Mouse (Mus musculus) adrenal gland, adult 18-20 months (tissue): ENCODE measurements around the gene Zfp385b. TPM values are rescaled to one million over a fixed set of nuclear protein-coding genes. Genes with fewer than 3 reads are reported as not detected.

Experiments
- DNase-seq, 2 experiments: peaks; one replicate each; pipeline ENCODE4 v3.0.0; 2021 to 2022; ENCODE audit warnings: low spot score in 2 of 2
- total RNA-seq, 2 experiments: library from RNA; stranded (reverse); gene quantifications; 1 replicate in 1 of 2; 2 replicates in 1 of 2; pipeline ENCODE4 v1.2.3; 2021

The Zfp385b gene
- total RNA-seq, 2 experiments from 2014 or later: 0.83 TPM; not detected in 1

DNA sequence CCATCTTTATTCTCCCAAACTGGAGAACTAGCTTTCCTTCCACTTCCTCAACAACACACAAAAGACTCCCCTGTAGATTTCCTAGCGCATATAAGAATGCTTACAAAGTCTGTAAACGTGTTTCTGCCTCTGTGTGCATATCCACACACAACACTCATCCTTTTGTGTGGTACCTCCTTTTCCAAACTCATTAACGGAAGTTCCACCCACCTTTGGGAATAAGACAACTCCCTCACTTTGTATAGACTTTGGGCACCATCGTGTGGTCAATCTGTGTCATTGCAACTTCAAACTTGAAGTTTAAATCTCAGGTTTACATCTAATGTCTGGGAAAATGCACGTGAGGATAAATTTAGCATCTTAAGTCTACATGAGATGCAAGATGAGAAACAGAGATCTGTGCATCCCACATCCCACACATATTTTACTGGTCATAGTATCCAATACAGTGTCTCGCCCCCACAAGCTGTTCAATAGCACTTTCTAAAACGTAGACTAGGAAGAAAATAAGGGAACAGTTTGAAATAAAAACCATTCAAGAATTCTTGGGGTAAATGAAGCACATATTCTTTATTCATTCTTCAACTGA is 110.1 kb downstream of the Zfp385b start:
- DNase-seq: no peak

DNA sequence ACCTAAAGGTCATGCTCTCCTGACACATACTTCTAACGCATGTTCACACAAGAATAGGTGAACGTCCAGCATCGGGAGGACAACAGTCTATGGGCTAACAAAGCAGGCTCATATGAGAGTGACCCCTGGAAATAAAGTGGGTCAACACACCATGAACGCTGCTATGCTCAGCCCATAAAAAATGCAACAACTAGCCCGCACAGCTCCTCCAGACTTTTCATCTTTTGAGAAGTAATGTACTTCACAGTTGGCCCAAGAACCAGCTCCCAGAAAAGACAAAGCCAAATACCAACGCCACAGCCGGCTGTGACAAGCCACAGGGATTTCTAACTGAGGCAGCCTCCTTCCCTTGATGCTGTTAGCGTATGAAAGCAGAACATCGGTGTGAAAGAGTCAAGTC is 112.3 kb downstream of the Zfp385b start:
- DNase-seq: no peak

DNA sequence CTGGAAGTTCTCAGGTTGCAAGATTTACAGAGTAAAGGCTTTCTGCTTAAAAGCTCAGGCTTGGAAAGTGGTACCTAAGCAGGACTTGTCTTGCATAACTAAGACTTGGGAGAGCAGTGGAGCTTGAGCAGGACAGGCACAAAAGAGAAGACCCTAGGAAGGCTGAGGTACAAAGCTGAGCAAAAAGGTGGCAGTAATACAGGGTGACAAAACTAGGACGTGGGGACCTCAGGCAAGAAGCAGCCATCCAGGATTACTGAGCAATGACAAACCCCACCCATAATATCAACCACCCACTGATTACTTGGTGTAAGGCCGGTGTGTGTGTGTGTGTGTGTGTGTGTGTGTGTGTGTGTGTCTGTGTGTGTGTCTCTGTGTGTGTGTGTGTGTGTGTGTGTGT is 114.0 kb downstream of the Zfp385b start:
- no peak for DNase-seq

DNA sequence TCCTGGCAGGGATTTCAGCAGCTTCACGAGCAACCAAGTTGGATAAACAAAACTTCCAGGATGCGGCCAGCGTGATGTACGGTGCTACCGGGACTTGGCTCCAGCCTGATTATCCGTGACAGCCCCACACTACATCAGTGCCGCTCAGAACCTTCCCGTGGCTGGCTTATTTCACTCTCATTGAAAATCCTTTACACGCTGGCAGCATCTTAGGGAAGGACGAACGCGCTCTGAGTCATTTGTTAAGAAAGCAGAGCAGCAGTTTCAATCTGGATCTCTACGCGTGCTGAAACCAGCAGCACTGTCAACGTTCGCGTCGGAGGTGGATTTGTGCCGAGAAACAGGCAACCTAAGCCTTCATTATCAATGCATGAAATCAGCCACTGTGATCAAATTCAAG is 116.4 kb downstream of the Zfp385b start:
- no peak for DNase-seq

DNA sequence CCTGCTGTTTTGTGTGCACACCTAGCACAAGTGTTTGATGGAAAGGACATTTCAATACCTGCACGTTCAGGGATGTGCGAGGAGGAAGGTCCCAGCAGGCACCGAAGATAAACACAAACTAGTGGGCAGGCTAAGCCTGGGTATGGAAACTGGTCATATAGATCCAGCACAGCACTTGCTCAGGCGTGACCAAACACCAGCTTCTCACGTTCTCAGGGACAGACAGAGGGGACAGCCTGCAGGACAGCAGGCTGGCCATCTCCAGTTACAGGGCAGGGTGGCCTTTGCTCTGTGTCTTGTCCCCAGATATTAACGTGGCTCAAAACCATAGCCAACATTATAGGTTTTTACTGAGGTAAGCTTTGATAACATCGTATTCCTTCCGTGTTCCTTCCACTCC is 128.3 kb downstream of the Zfp385b start:
- DNase-seq: no peak

DNA sequence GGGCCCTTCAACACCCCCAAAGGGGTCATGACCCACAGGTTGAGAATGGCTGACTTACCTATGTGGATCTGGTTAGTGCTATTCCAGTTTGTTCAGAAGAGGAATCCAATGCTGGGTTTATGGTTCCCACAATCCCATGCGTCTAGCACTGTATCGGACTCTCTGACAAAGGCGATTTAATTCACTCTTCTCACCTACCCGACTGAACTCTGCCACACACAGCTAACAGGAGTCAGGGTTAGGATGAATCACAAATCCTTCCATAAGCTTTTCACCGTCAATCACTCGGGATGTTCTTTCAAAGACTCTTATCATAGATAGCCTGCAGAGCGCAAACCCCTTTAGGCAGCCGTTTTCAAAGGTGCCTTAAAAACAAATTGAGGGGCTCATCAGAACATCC is 129.1 kb downstream of the Zfp385b start:
- DNase-seq: no peak

DNA sequence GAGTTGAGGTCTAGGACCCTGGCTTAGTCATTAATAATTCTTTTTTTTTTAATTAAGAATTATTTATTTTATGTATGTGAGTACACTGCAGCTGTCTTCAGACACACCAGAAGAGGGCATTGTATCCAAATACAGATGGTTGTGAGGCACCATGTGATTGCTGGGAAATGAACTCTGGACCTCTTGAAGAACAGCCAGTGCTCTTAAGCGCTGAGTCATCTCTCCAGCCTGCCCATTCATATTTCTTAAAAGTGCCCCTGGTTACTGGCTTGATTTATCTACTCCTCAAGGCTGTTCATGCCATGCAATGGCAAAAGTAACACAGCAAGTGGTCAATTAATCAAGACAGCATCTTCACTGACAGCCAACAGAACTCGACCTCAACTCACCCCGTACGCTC is 130.8 kb downstream of the Zfp385b start:
- DNase-seq: no peak

DNA sequence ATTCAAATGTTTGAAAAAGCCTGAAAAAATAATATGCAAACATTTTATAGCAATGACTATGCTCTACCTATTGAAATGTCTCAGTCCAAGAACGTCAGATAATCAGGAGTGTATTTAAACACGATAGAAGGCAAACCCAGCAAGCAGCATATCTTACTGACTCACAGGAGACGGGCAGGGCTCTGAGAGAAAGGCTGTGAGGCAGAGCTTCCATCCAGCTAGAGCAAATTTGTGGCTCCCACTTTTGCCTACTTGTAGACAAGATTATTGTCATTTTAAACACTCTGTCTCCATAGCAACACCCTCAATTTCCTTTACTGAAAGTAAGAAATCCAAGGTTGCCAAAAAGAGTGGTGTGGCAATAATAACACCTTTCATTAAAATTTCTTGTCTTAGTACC is 135.4 kb downstream of the Zfp385b start:
- DNase-seq: no peak

DNA sequence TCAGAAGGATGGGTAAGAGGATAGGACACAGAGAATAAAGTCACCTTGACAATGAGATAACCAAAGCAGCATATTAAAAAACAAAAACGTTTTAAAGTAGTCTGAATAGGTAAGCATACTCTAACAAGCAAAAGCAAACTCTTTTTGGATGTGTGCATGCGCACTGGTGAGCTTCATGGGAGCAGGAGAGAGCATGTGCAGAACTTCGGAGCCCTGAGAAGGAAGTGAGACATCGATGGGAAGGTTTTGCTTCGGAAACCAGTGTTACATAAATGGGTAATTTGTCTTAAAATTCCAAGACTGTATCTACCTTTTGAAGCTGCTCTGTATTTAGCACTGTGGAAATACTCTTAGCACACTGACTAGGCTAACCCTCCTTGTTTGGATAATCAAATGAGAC is 137.2 kb downstream of the Zfp385b start:
- no peak for DNase-seq

DNA sequence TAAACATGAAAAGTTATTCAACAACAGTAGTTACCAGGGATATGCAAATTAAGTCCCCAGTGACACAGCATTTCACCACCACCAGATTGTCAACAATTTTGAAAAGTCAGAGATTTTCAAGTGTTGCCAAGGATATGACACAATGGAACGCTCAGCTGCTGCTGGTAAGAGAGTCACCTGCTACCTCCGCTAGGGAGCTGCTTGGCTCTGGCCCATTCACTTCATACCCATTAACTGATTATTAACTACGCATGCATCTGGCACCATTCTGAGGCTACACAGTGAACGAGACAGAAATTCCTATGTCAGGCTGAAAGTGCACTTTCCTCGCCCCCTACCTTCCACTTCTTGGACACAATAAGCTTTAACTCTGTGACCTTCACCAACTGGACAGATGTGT is 137.7 kb downstream of the Zfp385b start:
- no peak for DNase-seq

DNA sequence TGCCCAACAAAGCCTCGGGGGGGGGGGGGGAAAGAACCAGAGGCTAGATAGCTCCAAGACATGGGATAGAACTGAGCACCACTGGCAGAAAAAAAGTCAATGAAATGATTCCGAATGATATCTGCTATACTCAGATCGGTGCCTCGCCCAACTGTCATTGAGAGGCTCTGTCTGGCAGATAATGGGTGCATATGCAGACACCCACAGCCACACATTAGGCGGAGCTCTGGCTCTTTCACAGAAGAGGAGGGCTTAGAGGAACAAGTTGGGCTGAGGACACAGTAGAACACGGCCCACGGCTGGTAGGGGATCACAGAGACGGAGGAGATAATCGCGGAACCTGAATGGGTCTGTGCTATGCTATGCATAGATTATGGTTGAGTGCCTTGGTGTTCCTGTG is 145.7 kb downstream of the Zfp385b start:
- no peak for DNase-seq

DNA sequence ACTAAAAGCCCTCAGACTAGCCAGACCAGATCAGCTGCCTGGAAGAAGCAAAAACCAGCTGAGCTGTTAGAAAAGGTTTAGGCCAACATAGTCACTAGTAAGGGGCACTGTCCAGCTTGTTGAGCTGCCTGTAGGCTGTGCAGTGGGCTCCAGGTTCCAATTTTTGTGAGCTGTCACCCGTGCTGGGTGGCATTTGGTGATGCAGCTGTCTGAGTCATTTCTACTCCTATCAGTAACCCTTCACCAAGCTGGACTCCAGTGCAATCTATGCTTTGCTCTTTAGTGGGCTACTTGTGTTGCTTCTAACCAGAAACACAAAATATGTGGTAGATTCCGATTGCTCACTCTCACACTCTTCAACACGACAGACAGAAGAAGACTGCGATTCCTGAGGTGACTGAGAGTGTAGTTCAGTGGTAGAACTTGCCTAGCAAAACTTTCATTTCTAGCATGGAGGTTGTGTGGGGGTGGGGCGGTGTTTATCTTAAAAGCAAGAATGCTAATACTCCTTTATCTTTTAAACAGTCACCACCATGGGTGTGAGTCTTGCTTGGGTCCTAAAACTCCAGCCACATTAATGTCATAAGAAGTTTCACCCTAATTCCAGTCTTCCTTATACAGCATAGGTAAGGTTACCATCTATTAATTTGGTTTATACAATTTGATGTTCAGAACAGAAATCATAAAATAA is 147.1 kb downstream of the Zfp385b start:
- no peak for DNase-seq

DNA sequence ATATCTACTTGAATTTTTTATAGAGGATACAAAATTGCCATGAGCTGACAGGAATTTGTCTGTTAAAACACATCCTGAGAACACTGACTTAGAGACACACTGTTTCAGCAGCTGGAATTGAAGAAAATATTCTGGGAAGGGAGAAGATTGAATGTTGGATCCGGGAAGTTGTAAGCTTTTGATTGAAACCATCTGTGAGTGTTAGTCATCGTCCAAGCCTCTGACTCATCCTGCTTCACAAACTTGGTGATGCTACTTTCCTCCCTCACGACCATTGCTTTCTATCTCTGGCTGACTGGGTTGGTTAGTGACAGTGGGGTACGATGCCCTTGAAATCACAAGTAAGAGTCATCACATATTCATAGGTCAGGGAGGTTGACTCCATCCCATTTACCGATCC is 157.3 kb downstream of the Zfp385b start:
- DNase-seq: no peak

DNA sequence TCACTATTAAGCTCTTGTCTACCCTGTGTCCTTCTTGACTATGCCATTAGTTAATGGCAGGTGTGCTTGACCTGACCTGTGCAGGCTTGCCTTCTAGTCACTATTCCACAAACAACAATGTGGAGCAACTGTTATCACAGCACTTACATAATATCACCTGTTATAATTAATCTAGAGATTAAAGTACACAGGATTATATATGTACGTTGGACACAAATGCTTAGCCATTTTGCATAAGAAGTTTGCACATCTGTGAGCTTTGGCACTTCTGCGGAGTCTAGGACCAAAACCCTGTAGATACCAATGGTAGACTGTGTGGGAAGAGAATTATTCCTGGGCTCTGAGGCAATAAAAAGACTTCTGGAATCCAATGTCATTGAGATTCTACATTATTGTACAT is 165.8 kb downstream of the Zfp385b start:
- DNase-seq: no peak

DNA sequence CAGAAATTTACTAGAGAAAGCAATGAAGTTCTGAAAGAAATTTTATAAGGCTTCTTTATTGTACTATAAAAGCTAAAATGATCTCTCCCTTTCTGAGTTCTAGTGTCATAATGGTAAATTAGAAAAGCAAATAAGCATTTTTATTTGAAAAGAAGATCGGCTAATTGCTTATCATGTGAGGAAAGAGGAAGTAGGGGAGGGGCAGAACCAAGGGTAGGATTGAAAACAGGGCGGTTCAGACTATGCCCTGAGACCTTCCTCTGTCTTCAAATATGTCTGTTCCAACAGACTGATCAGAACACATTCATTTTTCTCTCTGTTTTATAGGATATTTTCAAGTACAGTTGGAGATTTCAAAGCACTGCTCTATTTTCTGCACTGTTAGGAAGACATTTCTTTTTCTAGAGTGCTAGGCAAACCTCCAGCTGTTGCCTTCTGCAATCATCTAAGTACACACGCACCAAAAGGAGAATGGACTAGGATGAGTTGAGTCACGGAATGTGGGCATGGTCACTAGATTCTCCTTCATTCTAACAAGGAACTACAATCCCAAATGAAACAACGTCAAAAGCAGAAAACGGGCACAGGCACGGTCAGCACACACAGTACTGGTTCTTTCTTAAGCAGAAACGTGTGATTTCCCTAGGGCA is 177.8 kb downstream of the Zfp385b start:
- DNase-seq: no peak

DNA sequence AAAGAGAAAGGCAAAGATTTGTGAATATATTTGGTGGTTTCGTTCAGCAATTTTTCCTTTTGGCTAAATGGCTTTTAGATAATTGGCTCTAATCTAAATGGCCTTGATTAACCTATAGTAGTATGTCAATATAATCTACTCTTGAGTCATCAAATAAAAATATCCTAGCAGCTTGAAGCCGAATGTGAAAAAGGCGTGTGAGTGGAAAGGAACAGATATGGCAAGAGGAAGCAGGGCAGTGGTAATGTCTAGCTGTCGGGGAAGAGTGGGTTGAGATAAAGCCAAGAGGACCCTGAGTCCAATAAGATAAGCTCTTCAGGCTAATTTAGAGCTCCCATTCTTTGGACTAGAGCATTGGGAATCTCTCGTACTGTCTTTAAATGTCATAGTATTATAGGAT is 179.4 kb downstream of the Zfp385b start:
- DNase-seq: no peak

DNA sequence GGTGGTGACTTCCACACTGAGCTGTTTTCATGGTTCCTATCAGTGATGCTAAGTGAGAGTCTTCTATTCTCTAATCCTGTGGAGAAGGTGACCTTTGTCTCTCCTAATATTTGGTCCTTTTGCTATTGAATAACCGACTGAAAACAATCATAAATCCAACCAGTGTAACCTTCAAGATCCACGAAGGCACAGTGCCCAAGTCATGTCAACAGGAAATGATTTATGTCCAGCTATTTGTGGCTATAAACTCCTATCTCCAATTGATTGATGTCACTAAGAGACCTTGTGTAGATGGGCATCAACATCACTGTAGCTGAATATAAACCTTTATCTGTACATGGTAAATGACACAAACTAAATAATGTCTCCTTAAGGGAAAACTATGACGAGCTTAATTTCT is 187.8 kb downstream of the Zfp385b start:
- DNase-seq: peak in 1 of 2 experiments; percentile 4

DNA sequence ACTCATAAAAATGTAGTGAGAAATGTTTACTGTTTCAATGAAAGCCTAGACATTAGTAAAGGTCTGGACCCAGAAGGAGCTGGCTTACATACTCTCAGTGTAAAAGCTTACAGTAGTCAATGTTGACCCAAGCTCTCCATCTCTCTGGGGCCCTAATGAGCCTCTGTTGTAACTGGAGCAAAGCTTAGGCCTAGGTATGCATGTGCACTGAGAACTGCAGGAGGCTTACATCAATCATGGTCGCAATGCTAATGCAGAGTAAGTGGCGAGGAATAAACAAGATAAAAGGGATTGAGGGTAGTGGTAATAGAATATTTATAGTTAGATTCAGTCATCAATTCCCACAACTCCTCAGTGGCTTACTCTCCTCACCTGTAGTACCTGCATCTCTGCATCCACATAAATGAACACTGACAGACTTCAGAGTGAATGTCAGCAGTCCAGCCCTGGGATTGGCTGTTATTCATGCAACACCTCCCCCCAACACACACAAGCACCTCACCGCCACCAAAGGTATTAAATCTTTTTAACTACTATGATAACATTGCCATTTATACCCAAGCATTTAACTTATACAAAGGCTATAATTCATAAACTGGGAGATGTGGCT is 191.7 kb downstream of the Zfp385b start:
- no peak for DNase-seq

DNA sequence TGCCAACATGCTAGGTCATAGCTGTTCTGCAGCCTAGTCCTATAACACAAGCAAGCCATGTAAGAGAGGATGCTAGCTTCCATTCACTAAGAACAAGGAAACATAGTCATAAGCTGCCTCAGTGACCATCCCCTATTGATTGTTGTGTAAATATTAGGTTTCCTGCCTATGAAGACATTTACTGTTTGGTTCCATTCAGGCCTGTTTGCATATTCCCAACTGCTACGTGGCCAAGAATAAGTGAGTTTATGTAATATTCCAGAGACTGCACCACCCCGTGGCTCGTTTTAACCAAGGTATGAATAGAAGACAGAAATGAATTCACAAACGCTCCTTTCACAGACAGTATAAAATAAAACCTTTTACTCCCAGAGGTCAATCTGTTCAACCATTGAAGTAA is 200.8 kb downstream of the Zfp385b start:
- DNase-seq: no peak

DNA sequence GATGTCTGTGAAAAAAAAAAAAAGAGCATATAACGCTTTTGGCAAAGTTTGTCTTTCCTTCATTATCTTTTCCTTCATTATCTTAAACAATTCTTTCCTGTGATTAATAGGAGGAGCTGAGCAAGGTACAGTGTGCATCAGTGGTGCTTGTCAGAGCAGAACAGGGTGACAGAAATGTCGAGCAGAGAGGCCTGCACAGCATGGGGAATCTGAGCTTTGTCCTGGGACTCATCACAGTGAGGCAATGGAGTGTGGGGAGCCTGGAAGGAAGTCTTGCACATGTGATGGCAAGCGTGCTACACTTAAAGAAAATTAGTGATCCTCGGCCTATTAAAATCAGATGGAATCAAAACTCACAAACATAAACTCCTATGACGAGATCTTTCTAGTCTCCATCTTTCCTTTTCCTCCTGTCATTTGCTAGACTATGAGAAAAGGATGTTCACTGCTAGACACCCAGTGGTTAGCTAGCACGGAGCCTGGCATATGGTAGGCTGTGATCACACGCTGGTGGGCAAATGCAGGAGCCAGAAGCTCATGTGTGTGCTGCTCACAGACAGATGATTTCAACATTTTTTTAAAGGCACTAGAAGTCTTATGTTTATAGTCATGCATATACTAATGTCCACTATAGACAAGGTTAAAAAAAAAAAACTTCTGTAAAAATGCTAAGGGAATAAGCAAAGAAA is 209.0 kb downstream of the Zfp385b start:
- no peak for DNase-seq

DNA sequence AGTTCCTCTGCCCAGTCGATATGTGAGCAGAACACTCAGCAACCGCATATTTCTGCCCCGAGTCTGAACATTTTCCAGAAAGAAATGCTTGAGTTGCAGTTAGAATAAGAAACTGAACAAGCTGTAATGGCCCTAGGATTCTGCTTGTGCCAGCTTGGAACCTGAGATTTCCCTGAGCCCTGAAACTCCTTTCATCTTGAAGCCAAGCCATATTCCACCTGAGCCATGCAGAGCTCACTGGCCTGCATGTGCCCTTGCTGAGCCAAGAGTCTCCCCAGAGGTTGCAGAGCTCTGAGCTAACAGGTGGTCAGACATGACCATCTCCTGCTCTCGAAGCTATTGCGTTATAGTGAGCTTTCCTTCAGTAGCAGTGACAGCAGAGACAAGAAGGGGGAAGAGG is 210.0 kb downstream of the Zfp385b start:
- DNase-seq: no peak

DNA sequence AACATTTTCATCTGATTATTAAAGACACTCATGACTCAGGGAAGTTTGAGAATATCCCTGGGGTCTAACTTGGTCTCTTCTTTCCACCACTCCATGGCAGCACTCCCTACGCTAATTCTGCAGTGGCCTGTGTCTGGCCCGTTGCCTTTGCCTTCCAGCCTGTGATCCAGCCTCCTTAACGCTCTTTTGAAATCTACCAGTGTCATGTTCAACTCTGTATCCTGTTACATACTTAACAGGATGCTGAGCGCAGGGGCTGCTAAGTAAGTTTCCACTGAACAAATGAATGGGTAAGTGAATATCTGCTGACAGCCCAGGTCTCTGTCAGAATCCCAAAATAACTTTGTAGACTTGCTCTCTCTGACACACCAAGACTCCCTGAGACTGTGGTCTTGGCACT is 210.8 kb downstream of the Zfp385b start:
- DNase-seq: no peak
